Mouse (Mus musculus): Measurements from ENCODE around the gene Herc6. TPM values are rescaled to one million over a fixed set of nuclear protein-coding genes. Genes with fewer than 3 reads are reported as not detected.

Herc6 gene
- polyA plus RNA-seq, 1 experiment = 8.1 TPM

GRCm38 (mm10) chr6:57570170-57570974 is 10.4 kb upstream of the Herc6 start:
- peak; percentile 44 to 88 for DNase-seq (ENCODE audit: extremely low spot score in 1 of 2, low spot score in 1 of 2)

GRCm38 (mm10) chr6:57571587-57571986 is 9.2 kb upstream of the Herc6 start:
- no peak for DNase-seq (ENCODE audit: extremely low spot score in 1 of 2, low spot score in 1 of 2)

- DNase-seq (ENCODE audit: extremely low spot score in 1 of 2, low spot score in 1 of 2) = no peak
These were observed 795 bp downstream of the Herc6 start for GRCm38 (mm10) chr6:57581595-57581994.

- no peak for DNase-seq (ENCODE audit: extremely low spot score in 1 of 2, low spot score in 1 of 2)
These were observed 1.6 kb downstream of the Herc6 start for GRCm38 (mm10) chr6:57582356-57582755.

GRCm38 (mm10) chr6:57605546-57606307 is 24.9 kb downstream of the Herc6 start:
- DNase-seq (ENCODE audit: extremely low spot score in 1 of 2, low spot score in 1 of 2) = peak; percentile 75 to 76

GRCm38 (mm10) chr6:57607999-57608398 is 27.2 kb downstream of the Herc6 start:
- peak in 1 of 2 experiments; percentile 18 for DNase-seq (ENCODE audit: extremely low spot score in 1 of 2, low spot score in 1 of 2)

GRCm38 (mm10) chr6:57609631-57610030 is 28.8 kb downstream of the Herc6 start:
- DNase-seq (ENCODE audit: extremely low spot score in 1 of 2, low spot score in 1 of 2) = no peak

- no peak for DNase-seq (ENCODE audit: extremely low spot score in 1 of 2, low spot score in 1 of 2)
These were observed 35.0 kb downstream of the Herc6 start for GRCm38 (mm10) chr6:57615788-57616187.

- no peak for DNase-seq (ENCODE audit: extremely low spot score in 1 of 2, low spot score in 1 of 2)
These were observed 58.7 kb downstream of the Herc6 start for GRCm38 (mm10) chr6:57639531-57639930.

GRCm38 (mm10) chr6:57641789-57642188 is 61.0 kb downstream of the Herc6 start:
- DNase-seq (ENCODE audit: extremely low spot score in 1 of 2, low spot score in 1 of 2) = peak; percentile 12 to 48

- DNase-seq (ENCODE audit: extremely low spot score in 1 of 2, low spot score in 1 of 2) = no peak
These were observed 66.5 kb downstream of the Herc6 start for GRCm38 (mm10) chr6:57647256-57647655.

GRCm38 (mm10) chr6:57661295-57661694 is 80.5 kb downstream of the Herc6 start:
- DNase-seq (ENCODE audit: extremely low spot score in 1 of 2, low spot score in 1 of 2) = no peak

GRCm38 (mm10) chr6:57684156-57684555 is 103.4 kb downstream of the Herc6 start:
- peak; percentile 27 to 57 for DNase-seq (ENCODE audit: extremely low spot score in 1 of 2, low spot score in 1 of 2)

- peak; percentile 79 to 89 for DNase-seq (ENCODE audit: extremely low spot score in 1 of 2, low spot score in 1 of 2)
These were observed 110.9 kb downstream of the Herc6 start, which contains the start of gene Pyurf for GRCm38 (mm10) chr6:57691467-57692261. Gene Pyurf (minus strand): TSS chr6:57692078.

- no peak for DNase-seq (ENCODE audit: extremely low spot score in 1 of 2, low spot score in 1 of 2)
These were observed 112.3 kb downstream of the Herc6 start for GRCm38 (mm10) chr6:57693116-57693515.

- no peak for DNase-seq (ENCODE audit: extremely low spot score in 1 of 2, low spot score in 1 of 2)
These were observed 120.9 kb downstream of the Herc6 start for GRCm38 (mm10) chr6:57701686-57702085.

GRCm38 (mm10) chr6:57702376-57702742 is 121.6 kb downstream of the Herc6 start, which contains the start of gene Lancl2:
Gene Lancl2 (plus strand): TSS chr6:57702540.
- peak in 1 of 2 experiments; percentile 56 for DNase-seq (ENCODE audit: extremely low spot score in 1 of 2, low spot score in 1 of 2)

- DNase-seq (ENCODE audit: extremely low spot score in 1 of 2, low spot score in 1 of 2) = peak; percentile 93 to 97
These were observed 122.1 kb downstream of the Herc6 start for GRCm38 (mm10) chr6:57702743-57703499.

- DNase-seq (ENCODE audit: extremely low spot score in 1 of 2, low spot score in 1 of 2) = peak in 1 of 2 experiments; percentile 20
These were observed 122.9 kb downstream of the Herc6 start for GRCm38 (mm10) chr6:57703703-57704102.

- no peak for DNase-seq (ENCODE audit: extremely low spot score in 1 of 2, low spot score in 1 of 2)
These were observed 125.9 kb downstream of the Herc6 start for GRCm38 (mm10) chr6:57706721-57707120.

Measured in frontal cortex, adult 2 months (tissue).